Comparison of ENCODE assay signal across 8 mouse cellular contexts in genomic region chr5:44227462-44227840, GRCm38 (mm10). TPM values are rescaled to one million over a fixed set of nuclear protein-coding genes. Genes with fewer than 3 reads are reported as not detected.
DNase-seq lines count a peak whose midpoint lies in the region; ATAC-seq and TF ChIP-seq lines count a peak whose summit lies in the region.

No protein-coding gene starts in this region.

- H3K9ac ChIP-seq in lung, embryonic 16.5 days (ENCODE audit: low read length), result peak overlapping the region; percentile 97
- peak overlapping the region; percentile 98 for H3K9ac ChIP-seq in limb, embryonic 12.5 days (replicated peaks)

- ATAC-seq in lung, embryonic 16.5 days (ENCODE audit: low read depth), result no peak
- ATAC-seq in limb, embryonic 12.5 days (ENCODE audit: insufficient number of reproducible peaks, insufficient read depth, low FRiP score, low TSS enrichment, low read depth), result no peak
- ATAC-seq in monocyte, adult 5-6 weeks (replicated peaks; ENCODE audit: insufficient number of reproducible peaks, low FRiP score, low TSS enrichment, poor library complexity, severe bottlenecking), result no peak

- H3K9me3 ChIP-seq in lung, embryonic 16.5 days (ENCODE audit: control insufficient read depth, low read length), result no peaks in the 10 kb centered on the region
- no peaks in the 10 kb centered on the region for H3K9me3 ChIP-seq in limb, embryonic 12.5 days

- DNase-seq in lung, postnatal 25 days (ENCODE audit: low spot score), result no peak
- no peak for DNase-seq in adrenal gland, adult 18-20 months (ENCODE audit: low spot score in 2 of 2)
- no peak for DNase-seq in layer of hippocampus, adult 9-11 months

- no peaks in the 10 kb centered on the region for H3K36me3 ChIP-seq in lung, embryonic 16.5 days (ENCODE audit: control insufficient read depth, insufficient read depth, low read length)
- peaks cover 10% of the 10 kb centered on the region; the same call in 1 of the 2 replicates for H3K36me3 ChIP-seq in limb, embryonic 12.5 days

- H3K4me3 ChIP-seq in lung, embryonic 16.5 days (ENCODE audit: low read length), result peak overlapping the region; percentile 93
- H3K4me3 ChIP-seq in embryonic fibroblast, embryonic 13.5 days (ENCODE audit: insufficient read depth, low read length), result peak overlapping the region; percentile 65
- peak overlapping the region; percentile 93 for H3K4me3 ChIP-seq in limb, embryonic 12.5 days (replicated peaks)
- H3K4me3 ChIP-seq in olfactory bulb, adult 2 months (ENCODE audit: insufficient read depth, low read depth, low read length), result peak overlapping the region; percentile 99

- H3K4me2 ChIP-seq in lung, embryonic 16.5 days (ENCODE audit: low read depth, low read length), result peak overlapping the region; percentile 81
- H3K4me2 ChIP-seq in limb, embryonic 12.5 days, result peak overlapping the region; percentile 79

- no peak for TF ChIP-seq POLR2A in embryonic fibroblast, embryonic 13.5 days (IDR thresholded peaks at IDR 0.05; ENCODE audit: low read depth, low read length)
- no peak for TF ChIP-seq POLR2A in olfactory bulb, adult 2 months (IDR thresholded peaks at IDR 0.05; ENCODE audit: insufficient read depth, low read depth, low read length)

- WGBS in lung, embryonic 16.5 days, result 3% methylated on average over 6 of the region's 6 CpGs
- WGBS in limb, embryonic 12.5 days, result 6% methylated on average over 6 of the region's 6 CpGs
- WGBS in olfactory bulb, adult 2 months, result 12% methylated on average over 6 of the region's 6 CpGs

- H3K27me3 ChIP-seq in lung, embryonic 16.5 days (ENCODE audit: control insufficient read depth, insufficient read depth, low read depth, low read length), result no peaks in the 10 kb centered on the region
- H3K27me3 ChIP-seq in limb, embryonic 12.5 days, result no peaks in the 10 kb centered on the region

- no peak for TF ChIP-seq CTCF in embryonic fibroblast, embryonic 13.5 days (IDR thresholded peaks at IDR 0.05; ENCODE audit: borderline replicate concordance, insufficient read depth, low read length)
- TF ChIP-seq CTCF in olfactory bulb, adult 2 months (IDR thresholded peaks at IDR 0.05; ENCODE audit: insufficient read depth, low read depth, low read length), result no peak

- peak overlapping the region; percentile 83 for H3K27ac ChIP-seq in lung, embryonic 16.5 days (ENCODE audit: low read length)
- H3K27ac ChIP-seq in embryonic fibroblast, embryonic 13.5 days (ENCODE audit: insufficient read depth, low read length), result no peak overlapping the region
- peak overlapping the region; percentile 90 for H3K27ac ChIP-seq in limb, embryonic 12.5 days
- 0 out of 2 replicates have a peak overlapping the region, but pooled peaks have one; percentile 49 for H3K27ac ChIP-seq in olfactory bulb, adult 2 months (ENCODE audit: insufficient read depth, low read depth, low read length)

- peaks cover 16% of the 10 kb centered on the region for H3K4me1 ChIP-seq in lung, embryonic 16.5 days (replicated peaks; ENCODE audit: control insufficient read depth, insufficient read depth, low read length)
- peaks cover 7% of the 10 kb centered on the region for H3K4me1 ChIP-seq in embryonic fibroblast, embryonic 13.5 days (ENCODE audit: control insufficient read depth, insufficient read depth, low read length)
- H3K4me1 ChIP-seq in limb, embryonic 12.5 days (replicated peaks), result peaks cover 29% of the 10 kb centered on the region
- peaks cover 9% of the 10 kb centered on the region; the same call in 1 of the 2 replicates for H3K4me1 ChIP-seq in olfactory bulb, adult 2 months (ENCODE audit: control insufficient read depth, insufficient read depth, low read length)

RNA-seq across cellular contexts. Expression of gene Tapt1, which starts 1.0 kb away (rescaled TPM):
- polyA plus RNA-seq in lung, embryonic 16.5 days (2015; fragmentation: Nextera tagmentation; extraction: Ambion mirVana), result 36.8 and 36.9 TPM in 2 replicates
- polyA plus RNA-seq in embryonic fibroblast, embryonic 13.5 days (2011; ENCODE audit: insufficient read length, low read depth, missing spikeins), result 36.2 and 41.1 TPM in 2 replicates
- polyA plus RNA-seq in limb, embryonic 12.5 days (2016; fragmentation: Nextera tagmentation; extraction: Ambion mirVana), result 40.0 and 43.5 TPM in 2 replicates
- polyA plus RNA-seq in olfactory bulb, adult 2 months (2012; ENCODE audit: insufficient read depth, insufficient read length, low replicate concordance, missing spikeins), result not detected in 2 replicates
- 10 to 100 TPM; 52.9 to 56.8 TPM for total RNA-seq in adrenal gland, adult 18-20 months (2021)
- 60.4 to 82.0 TPM (median 80.8 TPM) in 3 replicates for total RNA-seq in monocyte, adult 5-6 weeks (2017)
